Mouse (Mus musculus) intestine, embryonic 16.5 days (tissue): ENCODE measurements at regions not wholly inside any gene's neighbourhood (a gene's known extent, or its start where the extent isn't known, plus 50 kb on each side); places are given as distances from the start of the nearest gene placed in this dataset.
A peak's percentile ranks its signal among the peaks of the same experiment; 100 is the strongest.

Experiments
- ATAC-seq: fragments of 200-750 bp; cut with Nextera tagmentation; 2 replicates; pipeline ENCODE4 v1.8.0; 2017; ENCODE audit warnings: moderate TSS enrichment, moderate library complexity
- H3K27ac ChIP-seq: fragments of 300-500 bp; sonication (generic); 2 replicates; pipeline ENCODE4 v1.5.1; 2014; ENCODE audit warnings: mild to moderate bottlenecking, low read length
- H3K27me3 ChIP-seq: fragments of 300-500 bp; sonication (generic); replicated peaks from 2 replicates; pipeline ENCODE4 v1.6.1; 2014; ENCODE audit warnings: low read length, control low read depth, mixed read lengths; ENCODE audit not compliant: control insufficient read depth, insufficient read depth
- H3K36me3 ChIP-seq: fragments of 300-500 bp; sonication (generic); 2 replicates; pipeline ENCODE4 v1.6.1; 2014; ENCODE audit warnings: low read length, control low read depth; ENCODE audit not compliant: control insufficient read depth, insufficient read depth
- H3K4me1 ChIP-seq: fragments of 300-500 bp; sonication (generic); 2 replicates; pipeline ENCODE4 v1.6.1; 2014; ENCODE audit warnings: low read length, control low read depth, mixed read lengths; ENCODE audit not compliant: control insufficient read depth, insufficient read depth
- H3K4me2 ChIP-seq: fragments of 300-500 bp; sonication (generic); 2 replicates; pipeline ENCODE4 v1.6.1; 2014; ENCODE audit warnings: low read depth, low read length, control low read depth
- H3K4me3 ChIP-seq: fragments of 300-500 bp; sonication (generic); 2 replicates; pipeline ENCODE4 v1.5.1; 2014; ENCODE audit warnings: mild to moderate bottlenecking, low read length
- H3K9ac ChIP-seq: fragments of 300-500 bp; sonication (generic); 2 replicates; pipeline ENCODE4 v1.6.1; 2014; ENCODE audit warnings: low read depth, low read length
- H3K9me3 ChIP-seq: fragments of 300-500 bp; sonication (generic); 2 replicates; pipeline ENCODE4 v1.6.1; 2016; ENCODE audit warnings: low read length, control low read depth; ENCODE audit not compliant: control insufficient read depth
- WGBS: fragments of 180-500 bp; shearing (Covaris S2); extraction: QIAGEN DNeasy Blood & Tissue Kit; methylation state at CpG from one replicate; pipeline ENCODE4 v1.1.7; 2014; 5-methylcytosine and 5-hydroxymethylcytosine counted together

DNA sequence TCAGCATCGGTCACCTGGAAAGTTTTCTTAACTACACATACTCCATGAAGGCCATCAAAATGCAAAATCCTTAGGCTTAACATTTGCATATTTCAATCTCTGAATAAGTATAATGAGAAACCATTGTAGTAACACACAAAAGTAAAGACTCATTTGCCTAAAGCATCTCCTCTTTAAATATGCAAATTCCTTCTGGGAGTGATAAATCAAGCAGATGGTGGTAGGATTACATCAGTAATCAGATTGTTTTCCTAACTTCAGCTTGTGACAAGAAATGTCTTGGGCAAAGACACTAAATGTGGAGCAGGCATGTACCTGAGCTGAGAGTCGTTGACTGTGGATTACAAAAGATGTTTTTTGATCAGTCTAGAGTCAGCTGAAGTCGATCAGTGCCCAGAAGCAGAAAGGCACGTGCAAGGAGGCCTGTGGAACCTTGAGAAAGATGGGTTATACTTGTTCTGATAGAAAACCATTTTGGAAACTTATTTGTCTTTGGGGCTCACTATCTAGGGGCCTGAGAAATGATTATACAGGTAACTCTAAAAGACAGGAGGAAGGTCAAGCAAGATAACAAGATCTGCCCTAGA lies 615.5 kb upstream of the A1bg start:
- no peaks in the 10 kb centered on the region for H3K9me3 ChIP-seq
- H3K4me3 ChIP-seq: no peak overlapping the region
- H3K4me1 ChIP-seq: peaks cover 5% of the 10 kb centered on the region; the same call in 1 of the 2 replicates
- no peak for ATAC-seq
- H3K27me3 ChIP-seq: no peaks in the 10 kb centered on the region
- WGBS: 71% methylated on average over 4 of the region's 4 CpGs
- H3K9ac ChIP-seq: no peak overlapping the region
- no peaks in the 10 kb centered on the region for H3K36me3 ChIP-seq
- no peak overlapping the region for H3K4me2 ChIP-seq
- no peak overlapping the region for H3K27ac ChIP-seq

DNA sequence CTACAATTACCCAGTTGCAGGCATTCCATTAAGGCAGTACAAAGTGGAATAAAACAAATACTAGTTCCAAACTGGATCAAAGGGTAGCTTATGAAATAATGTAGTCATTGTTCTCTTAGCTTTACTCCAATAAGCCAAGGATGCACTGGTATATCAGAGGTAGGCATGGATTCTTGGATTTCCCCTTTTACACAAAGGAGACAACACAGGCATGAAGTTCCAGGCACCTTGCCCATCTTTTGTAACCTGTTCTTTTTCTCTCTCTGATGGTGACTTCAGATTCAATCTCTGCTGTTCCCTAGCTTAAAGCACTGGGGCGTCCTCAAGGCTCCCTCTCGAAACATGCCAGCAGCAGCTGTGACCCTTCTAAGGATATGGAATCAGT lies 613.5 kb upstream of the A1bg start:
- Histone ChIP-seq H3K27me3 (no peaks in the 10 kb centered on the region), H3K4me1 (peaks cover 5% of the 10 kb centered on the region; the same call in 1 of the 2 replicates), H3K9ac (no peak overlapping the region), H3K27ac (no peak overlapping the region), H3K36me3 (no peaks in the 10 kb centered on the region), H3K9me3 (no peaks in the 10 kb centered on the region), H3K4me3 (no peak overlapping the region), H3K4me2 (no peak overlapping the region)
- no peak for ATAC-seq
- WGBS: 67% methylated on average over 2 of the region's 2 CpGs

DNA sequence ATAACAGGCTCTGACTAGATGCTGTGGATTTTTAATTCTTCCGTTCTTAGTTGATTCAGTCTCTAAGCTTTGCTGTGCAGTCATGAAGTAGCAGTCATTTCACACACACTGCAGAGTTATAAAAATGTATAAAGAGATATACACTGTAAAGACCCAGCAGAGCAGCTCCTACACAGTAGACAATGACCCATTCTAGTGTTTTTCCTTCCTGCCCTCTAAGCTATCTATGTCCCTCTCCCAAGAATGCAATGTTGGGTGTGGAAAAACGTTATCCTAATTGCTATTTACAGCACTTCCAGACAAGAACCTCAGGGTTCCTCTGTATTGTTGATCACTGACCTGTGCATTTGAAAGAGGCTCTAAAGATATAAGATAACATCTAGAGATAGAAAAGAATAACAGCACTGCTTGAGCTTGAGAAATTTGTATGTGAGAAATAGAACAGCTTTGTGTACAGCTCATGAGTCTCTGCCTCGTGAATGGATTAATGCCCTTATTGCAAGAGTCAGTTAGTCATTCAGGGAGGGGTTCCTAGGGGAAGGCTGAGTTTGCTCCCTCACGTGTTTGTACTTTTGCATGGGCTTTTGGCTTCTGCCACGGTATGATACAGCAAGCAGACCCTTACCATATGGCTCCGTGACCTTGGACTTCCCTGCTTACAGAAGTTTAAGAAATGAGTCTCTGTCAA lies 613.0 kb upstream of the A1bg start:
- 28% methylated on average over 6 of the region's 6 CpGs for WGBS
- H3K27ac ChIP-seq: no peak overlapping the region
- H3K36me3 ChIP-seq: no peaks in the 10 kb centered on the region
- H3K4me1 ChIP-seq: peaks cover under 1% of the 10 kb centered on the region; the same call in 1 of the 2 replicates
- no peaks in the 10 kb centered on the region for H3K27me3 ChIP-seq
- H3K4me2 ChIP-seq: no peak overlapping the region
- peak; percentile 66 for ATAC-seq
- no peaks in the 10 kb centered on the region for H3K9me3 ChIP-seq
- no peak overlapping the region for H3K9ac ChIP-seq
- H3K4me3 ChIP-seq: no peak overlapping the region

DNA sequence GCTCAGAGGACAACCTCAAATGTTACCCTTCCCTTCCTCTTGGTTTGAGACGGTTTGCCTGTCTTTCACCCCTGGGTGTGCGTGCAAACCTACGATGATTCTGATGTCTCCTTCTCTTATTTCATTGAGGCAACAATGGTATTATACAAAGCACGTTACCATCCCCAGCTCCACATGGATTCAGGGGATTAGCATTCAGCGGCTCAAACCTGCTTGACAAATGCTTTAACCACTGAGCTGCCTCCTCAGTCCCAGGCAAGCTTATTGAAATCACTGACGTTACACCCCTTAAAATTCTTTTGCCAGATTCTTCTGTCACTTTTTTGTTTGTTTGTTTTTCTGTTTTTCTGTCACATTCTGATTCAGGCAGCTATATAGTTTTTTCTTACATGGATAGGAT lies 612.4 kb upstream of the A1bg start:
- 73% methylated on average over 6 of the region's 6 CpGs for WGBS
- H3K9ac ChIP-seq: no peak overlapping the region
- no peaks in the 10 kb centered on the region; the same call in 1 of the 2 replicates for H3K4me1 ChIP-seq
- no peaks in the 10 kb centered on the region for H3K9me3 ChIP-seq
- H3K27ac ChIP-seq: no peak overlapping the region
- H3K36me3 ChIP-seq: no peaks in the 10 kb centered on the region
- H3K27me3 ChIP-seq: no peaks in the 10 kb centered on the region
- H3K4me2 ChIP-seq: no peak overlapping the region
- ATAC-seq: no peak
- no peak overlapping the region for H3K4me3 ChIP-seq

GRCm38 (mm10) chr15:61532808-61533207 lies 610.0 kb upstream of the A1bg start:
- Histone ChIP-seq H3K27ac (no peak overlapping the region), H3K4me1 (no peaks in the 10 kb centered on the region; the same call in 1 of the 2 replicates), H3K36me3 (no peaks in the 10 kb centered on the region), H3K4me2 (no peak overlapping the region), H3K27me3 (no peaks in the 10 kb centered on the region), H3K9ac (no peak overlapping the region), H3K9me3 (no peaks in the 10 kb centered on the region), H3K4me3 (no peak overlapping the region)
- ATAC-seq: peak; percentile 74
- WGBS: 57% methylated on average over 7 of the region's 7 CpGs

GRCm38 (mm10) chr15:61532040-61532439 lies 609.2 kb upstream of the A1bg start:
- Histone ChIP-seq H3K9me3 (no peaks in the 10 kb centered on the region), H3K4me2 (no peak overlapping the region), H3K4me3 (no peak overlapping the region), H3K9ac (no peak overlapping the region), H3K36me3 (no peaks in the 10 kb centered on the region), H3K4me1 (no peaks in the 10 kb centered on the region; the same call in 1 of the 2 replicates), H3K27ac (no peak overlapping the region), H3K27me3 (no peaks in the 10 kb centered on the region)
- WGBS: 91% methylated on average over 2 of the region's 2 CpGs
- no peak for ATAC-seq

DNA sequence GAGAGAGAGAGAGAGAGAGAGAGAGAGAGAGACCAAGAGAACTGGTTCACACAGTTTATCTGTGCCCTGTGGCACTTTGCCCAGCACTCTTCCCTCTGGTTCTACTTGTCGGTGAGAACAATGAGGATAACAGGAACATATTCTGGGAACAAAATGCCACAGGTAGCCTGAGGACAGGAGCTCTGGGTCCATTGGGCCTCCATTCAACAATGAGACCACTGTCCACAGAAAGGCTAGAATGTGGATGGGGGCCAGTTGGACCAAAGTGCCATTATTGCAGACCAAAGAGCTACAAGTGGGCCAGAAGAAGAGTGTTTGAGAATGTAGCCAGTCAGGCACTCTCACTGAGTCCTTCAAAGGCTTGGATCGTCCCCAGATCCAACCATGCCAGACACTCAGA lies 600.2 kb upstream of the A1bg start:
- Histone ChIP-seq H3K4me2 (no peak overlapping the region), H3K9ac (no peak overlapping the region), H3K4me1 (no peaks in the 10 kb centered on the region), H3K27ac (no peak overlapping the region), H3K36me3 (no peaks in the 10 kb centered on the region), H3K4me3 (no peak overlapping the region), H3K27me3 (no peaks in the 10 kb centered on the region), H3K9me3 (no peaks in the 10 kb centered on the region)
- no peak for ATAC-seq
- 75% methylated on average over 2 of the region's 2 CpGs for WGBS

DNA sequence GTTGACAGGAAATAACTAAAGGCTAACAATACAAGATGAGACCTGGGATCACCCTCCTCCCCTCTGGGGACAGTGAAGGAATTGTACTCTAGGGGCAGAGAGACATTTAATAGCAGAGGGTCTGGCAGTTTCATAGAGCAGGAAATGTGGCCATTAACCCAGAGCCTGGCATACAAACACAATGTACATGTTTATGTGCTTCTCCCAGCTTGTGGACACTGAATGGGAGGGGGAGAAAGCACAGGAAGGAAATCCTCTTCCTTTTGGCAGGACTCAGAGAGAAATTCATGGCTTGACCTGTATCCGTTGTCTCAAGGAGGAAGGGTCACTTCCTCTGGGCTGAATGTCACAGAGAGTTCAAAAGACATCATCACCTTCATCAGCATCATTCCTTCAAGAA lies 594.5 kb upstream of the A1bg start:
- no peak overlapping the region for H3K9ac ChIP-seq
- H3K36me3 ChIP-seq: no peaks in the 10 kb centered on the region
- H3K4me3 ChIP-seq: no peak overlapping the region
- H3K9me3 ChIP-seq: no peaks in the 10 kb centered on the region
- H3K27me3 ChIP-seq: no peaks in the 10 kb centered on the region
- no peak overlapping the region for H3K27ac ChIP-seq
- H3K4me2 ChIP-seq: no peak overlapping the region
- H3K4me1 ChIP-seq: no peaks in the 10 kb centered on the region
- WGBS: 47% methylated on average over 1 of the region's 1 CpGs
- ATAC-seq: no peak

DNA sequence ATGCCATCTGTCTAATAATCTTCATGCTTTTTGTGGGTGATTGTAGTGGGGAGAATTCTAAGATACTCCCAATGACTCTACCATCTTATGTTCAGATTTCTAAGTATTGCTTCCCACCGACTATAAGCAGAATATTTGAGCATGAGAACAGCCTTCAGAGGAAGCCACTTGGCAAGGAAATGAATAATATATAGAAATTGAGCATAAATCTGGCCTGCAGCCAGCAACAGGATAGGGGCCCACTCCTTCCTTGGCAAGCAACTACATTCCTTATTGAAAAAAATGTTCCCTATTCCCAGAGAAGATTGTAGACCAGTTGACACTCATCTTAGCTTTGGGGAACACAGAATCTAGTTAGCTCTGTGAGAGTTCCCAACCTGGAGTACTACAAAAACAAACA lies 591.5 kb upstream of the A1bg start:
- no peaks in the 10 kb centered on the region for H3K4me1 ChIP-seq
- H3K4me2 ChIP-seq: no peak overlapping the region
- H3K27me3 ChIP-seq: no peaks in the 10 kb centered on the region
- no peak overlapping the region for H3K27ac ChIP-seq
- H3K36me3 ChIP-seq: no peaks in the 10 kb centered on the region
- WGBS: 49% methylated on average over 1 of the region's 1 CpGs
- no peak overlapping the region for H3K4me3 ChIP-seq
- no peak overlapping the region for H3K9ac ChIP-seq
- ATAC-seq: 0 out of 2 replicates have a peak, but pooled peaks have one; percentile 36
- H3K9me3 ChIP-seq: no peaks in the 10 kb centered on the region

DNA sequence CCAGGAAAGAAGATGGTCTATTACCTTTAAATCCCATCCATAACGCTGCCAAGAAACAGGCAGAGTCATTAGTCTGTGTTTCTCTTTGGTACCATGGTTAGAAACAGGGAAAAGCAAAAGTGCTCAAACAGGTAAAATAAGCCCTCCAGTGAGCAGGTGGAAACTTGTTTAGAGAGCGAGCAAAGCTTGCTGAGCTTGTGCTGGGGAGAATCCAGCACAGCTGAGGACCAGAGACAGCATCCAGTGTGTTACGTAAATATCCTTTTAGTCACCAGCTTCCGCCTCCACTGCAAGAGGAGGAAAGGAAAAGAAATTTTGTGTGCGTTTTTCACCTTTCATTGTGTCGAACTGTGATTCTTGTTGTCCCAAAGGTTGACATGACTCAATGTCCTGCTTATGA lies 586.0 kb upstream of the A1bg start:
- ATAC-seq: no peak
- Histone ChIP-seq H3K9me3 (no peaks in the 10 kb centered on the region), H3K4me2 (no peak overlapping the region), H3K4me3 (no peak overlapping the region), H3K9ac (no peak overlapping the region), H3K4me1 (no peaks in the 10 kb centered on the region), H3K27me3 (no peaks in the 10 kb centered on the region), H3K36me3 (no peaks in the 10 kb centered on the region), H3K27ac (no peak overlapping the region)
- 87% methylated on average over 6 of the region's 6 CpGs for WGBS
